Mouse (Mus musculus) kidney, adult 9 months (tissue): ENCODE data around the gene Pold4.

Source experiments
- DNase-seq: peaks from one replicate; pipeline ENCODE4 v3.0.0; 2022

Pold4 gene

DNA sequence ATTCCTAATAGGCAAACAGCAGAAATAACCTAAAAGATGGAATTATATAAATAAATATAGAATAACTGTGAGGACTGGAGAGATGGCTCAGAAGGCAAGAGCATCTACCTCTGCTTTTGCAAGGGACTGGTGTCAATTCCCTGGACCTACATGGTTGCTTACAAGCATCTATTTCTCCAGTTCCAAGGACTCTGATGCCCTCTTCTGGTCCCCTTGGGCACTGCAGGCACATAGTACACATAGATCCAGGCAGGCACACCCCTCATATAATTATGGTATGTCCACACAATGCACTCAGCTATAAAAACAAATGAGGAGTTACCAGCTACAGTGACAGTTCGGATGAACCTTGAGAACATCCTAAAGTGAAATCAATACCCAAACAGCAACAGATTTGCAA, 47.8 kb downstream of the Pold4 start:
- no peak for DNase-seq

DNA sequence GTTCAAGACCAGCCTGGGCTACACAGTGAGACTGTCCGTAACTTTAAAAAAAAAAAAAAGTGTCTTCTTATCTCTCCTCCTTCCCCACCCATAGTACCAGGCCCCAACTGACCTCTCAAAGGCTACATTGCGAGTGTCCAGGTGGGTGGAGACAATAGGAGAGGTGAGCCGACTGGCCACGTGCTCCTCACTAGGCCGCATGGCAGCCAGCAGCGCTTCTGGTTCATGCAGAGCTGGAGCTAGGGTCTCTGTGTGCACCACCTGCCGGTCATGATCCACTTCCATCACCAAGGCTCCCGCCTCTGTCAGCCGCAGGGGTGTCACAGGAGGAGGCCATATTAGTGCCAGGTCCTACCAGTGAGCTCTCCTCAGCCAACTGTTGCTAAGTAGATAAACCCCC, 48.7 kb downstream of the Pold4 start:
- no peak for DNase-seq

DNA sequence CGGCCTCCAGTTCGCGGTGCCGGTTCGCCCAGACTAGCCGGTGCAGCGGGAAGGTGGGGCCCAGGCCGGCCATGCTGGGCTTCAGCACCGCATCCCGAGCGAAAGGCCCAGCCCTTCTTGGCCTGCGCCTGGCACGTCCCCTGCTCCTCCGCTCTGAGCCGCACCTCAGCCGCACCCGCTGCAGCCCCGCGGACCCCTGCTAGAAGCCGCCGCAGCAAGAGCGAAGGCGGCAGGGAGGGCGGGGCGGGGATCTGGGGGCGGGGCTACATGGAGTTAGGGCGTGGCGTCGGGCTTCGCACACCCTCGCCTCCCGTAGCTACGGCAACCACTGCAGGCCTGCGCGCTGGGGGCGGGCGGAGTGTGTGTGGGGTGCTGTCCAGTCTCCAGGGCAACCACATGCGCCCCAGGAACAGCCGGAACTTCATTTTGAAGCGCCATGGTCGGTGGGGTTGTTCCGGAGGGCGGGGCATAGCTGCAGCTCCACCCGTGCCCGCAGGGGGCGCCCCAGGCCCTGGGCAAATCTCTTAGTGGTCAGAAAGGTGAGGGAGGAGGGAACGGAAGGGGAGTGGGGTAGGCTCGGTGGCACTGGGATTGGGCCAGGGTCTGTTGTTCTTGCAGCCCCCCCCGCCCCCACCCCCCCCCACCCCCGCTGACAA, 51.3 kb downstream of the Pold4 start, which contains the start of gene Ankrd13d:
Gene Ankrd13d, minus strand, starts transcription at position 240 of the 656 bp plus-strand sequence.
- DNase-seq = peak; percentile 90
